Mouse (Mus musculus): Measurements from ENCODE around the gene Zfp69. TPM values are rescaled to one million over a fixed set of nuclear protein-coding genes. Genes with fewer than 3 reads are reported as not detected.

The Zfp69 gene
- total and polyA plus RNA-seq, 3 experiments = 2.0 to 4.3 TPM; not detected in 1

DNA sequence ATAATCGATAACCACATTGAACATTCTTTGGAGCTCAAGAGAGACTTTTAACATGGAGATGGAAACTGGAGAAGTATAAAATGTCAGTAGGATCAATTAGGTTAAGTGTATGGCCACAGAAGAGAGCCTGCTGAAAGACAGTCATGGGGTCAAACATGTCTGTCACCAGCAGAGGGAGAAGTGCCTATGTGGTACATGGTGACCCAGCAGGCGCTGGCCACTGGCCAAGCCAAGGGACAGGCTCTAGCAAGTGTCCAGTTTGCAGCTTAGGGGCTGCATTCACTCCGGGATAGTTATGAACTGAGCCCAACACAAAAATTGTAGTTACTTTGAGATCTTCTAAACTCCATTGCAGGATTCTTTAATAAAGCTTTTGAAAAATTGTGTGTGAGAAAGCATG, 22.8 kb downstream of the Zfp69 start:
- Histone ChIP-seq H3K9ac (ENCODE audit: control insufficient read depth, low read depth, low read length, poor library complexity, severe bottlenecking) (no peak overlapping the region), H3K36me3 (ENCODE audit: control insufficient read depth in 1 of 2, insufficient read depth in 2 of 2, low read length in 2 of 2) (no peaks in the 10 kb centered on the region), H3K27me3 (ENCODE audit: control insufficient read depth in 1 of 2, insufficient read depth in 2 of 2, low read length in 2 of 2) (no peaks in the 10 kb centered on the region), H3K4me3 (ENCODE audit: control insufficient read depth in 1 of 2, insufficient read depth in 1 of 2, low read depth in 2 of 2, low read length in 2 of 2) (no peak overlapping the region), H3K79me2 (ENCODE audit: control insufficient read depth, insufficient read depth, low read length, poor library complexity) (peaks cover 7% of the 10 kb centered on the region), H3K9me3 (replicated peaks; ENCODE audit: insufficient read depth, low read length) (no peaks in the 10 kb centered on the region), H3K27ac (ENCODE audit: control insufficient read depth, low read depth, low read length) (no peak overlapping the region), H3K4me1 (ENCODE audit: control insufficient read depth in 1 of 2, insufficient read depth in 2 of 2, low read length in 2 of 2) (no peaks in the 10 kb centered on the region; a peak in 1 of 4 replicates)
- no peak for DNase-seq (ENCODE audit: low read depth, low spot score)
- TF ChIP-seq MXI1 (IDR thresholded peaks at IDR 0.05; ENCODE audit: low read depth, low read length) (no peak), BHLHE40 (IDR thresholded peaks at IDR 0.05; ENCODE audit: borderline replicate concordance, low read depth, low read length) (no peak), SMC3 (IDR thresholded peaks at IDR 0.05; ENCODE audit: low read depth, low read length) (peak; percentile 28), CTCF (IDR thresholded peaks at IDR 0.05 in 2 of 3, conservative IDR thresholded peaks at IDR 0.05 in 1 of 3; ENCODE audit: control insufficient read depth in 1 of 3, insufficient read depth in 1 of 3, low read depth in 2 of 3, low read length in 3 of 3, poor library complexity in 1 of 3, severe bottlenecking in 1 of 3) (peak in 1 of 3 experiments; percentile 20; a peak in 1 of 6 replicates), CHD2 (IDR thresholded peaks at IDR 0.05; ENCODE audit: low read length) (no peak), JUND (IDR thresholded peaks at IDR 0.05; ENCODE audit: low read depth, low read length) (no peak), MAFK (IDR thresholded peaks at IDR 0.05; ENCODE audit: borderline replicate concordance, low read depth, low read length) (no peak), MYB (IDR thresholded peaks at IDR 0.05; ENCODE audit: low read depth, low read length) (no peak)

DNA sequence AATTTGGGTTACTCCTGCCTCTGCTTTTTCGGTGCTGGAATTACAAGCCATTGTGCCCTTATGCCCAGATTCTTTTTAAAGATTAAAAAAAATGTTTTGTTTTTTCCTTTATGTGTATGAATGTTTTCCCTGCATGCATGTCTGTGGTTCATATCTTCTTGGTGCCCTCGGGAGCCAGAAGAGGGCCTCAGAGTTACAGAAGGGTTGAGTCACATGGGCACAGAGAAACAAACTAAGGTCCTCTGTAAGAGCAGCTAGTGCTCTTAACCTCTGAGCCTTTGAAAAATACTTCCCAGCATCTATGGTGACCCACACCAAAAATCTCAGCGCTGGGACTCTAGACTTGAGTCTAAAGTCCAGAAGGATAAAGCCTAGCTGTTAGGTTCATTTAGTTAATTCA, 26.1 kb downstream of the Zfp69 start:
- Histone ChIP-seq H3K36me3 (ENCODE audit: control insufficient read depth in 1 of 2, insufficient read depth in 2 of 2, low read length in 2 of 2) (peaks cover 0 to 7% of the 10 kb centered on the region in 2 experiments; a peak in 2 of 4 replicates), H3K9ac (ENCODE audit: control insufficient read depth, low read depth, low read length, poor library complexity, severe bottlenecking) (peak overlapping the region; percentile 89), H3K27me3 (ENCODE audit: control insufficient read depth in 1 of 2, insufficient read depth in 2 of 2, low read length in 2 of 2) (no peaks in the 10 kb centered on the region), H3K9me3 (replicated peaks; ENCODE audit: insufficient read depth, low read length) (no peaks in the 10 kb centered on the region), H3K4me3 (ENCODE audit: control insufficient read depth in 1 of 2, insufficient read depth in 1 of 2, low read depth in 2 of 2, low read length in 2 of 2) (peak overlapping the region; percentile 55 to 94), H3K79me2 (ENCODE audit: control insufficient read depth, insufficient read depth, low read length, poor library complexity) (peaks cover 14% of the 10 kb centered on the region), H3K27ac (ENCODE audit: control insufficient read depth, low read depth, low read length) (peak overlapping the region; percentile 90), H3K4me1 (ENCODE audit: control insufficient read depth in 1 of 2, insufficient read depth in 2 of 2, low read length in 2 of 2) (no peaks in the 10 kb centered on the region; a peak in 1 of 4 replicates)
- DNase-seq (ENCODE audit: low read depth, low spot score) = peak; percentile 80
- TF ChIP-seq MYC (IDR thresholded peaks at IDR 0.05; ENCODE audit: low read depth, low read length) = no peak
- TF ChIP-seq ZMIZ1 (IDR thresholded peaks at IDR 0.05; ENCODE audit: low read depth, low read length) = no peak
- TF ChIP-seq SMC3 (IDR thresholded peaks at IDR 0.05; ENCODE audit: low read depth, low read length) = peak; percentile 62
- TF ChIP-seq MAX (IDR thresholded peaks at IDR 0.05; ENCODE audit: low read length) = peak; percentile 66; the same call in 1 of the 2 replicates
- peak; percentile 47 for TF ChIP-seq RAD21 (IDR thresholded peaks at IDR 0.05; ENCODE audit: low read depth, low read length)
- TF ChIP-seq ZC3H11A (IDR thresholded peaks at IDR 0.05; ENCODE audit: low read depth, low read length) = peak; percentile 36; the same call in 1 of the 2 replicates
- no peak for TF ChIP-seq GATA1 (IDR thresholded peaks at IDR 0.05; ENCODE audit: low read depth, low read length)
- TF ChIP-seq NELFE (IDR thresholded peaks at IDR 0.05; ENCODE audit: low read depth, low read length) = no peak
- TF ChIP-seq NRF1 (IDR thresholded peaks at IDR 0.05; ENCODE audit: insufficient read depth, low read depth, low read length, poor library complexity, severe bottlenecking) = no peak
- TF ChIP-seq MAFK (IDR thresholded peaks at IDR 0.05; ENCODE audit: borderline replicate concordance, low read depth, low read length) = no peak
- TF ChIP-seq USF2 (IDR thresholded peaks at IDR 0.05; ENCODE audit: borderline replicate concordance in 1 of 2, insufficient read depth in 1 of 2, low read depth in 1 of 2, low read length in 2 of 2) = peak in 1 of 2 experiments; percentile 63; a peak in 1 of 4 replicates
- no peak for TF ChIP-seq E2F4 (IDR thresholded peaks at IDR 0.05; ENCODE audit: borderline replicate concordance, low read depth, low read length)
- TF ChIP-seq CTCF (IDR thresholded peaks at IDR 0.05 in 2 of 3, conservative IDR thresholded peaks at IDR 0.05 in 1 of 3; ENCODE audit: control insufficient read depth in 1 of 3, insufficient read depth in 1 of 3, low read depth in 2 of 3, low read length in 3 of 3, poor library complexity in 1 of 3, severe bottlenecking in 1 of 3) = peak in 2 of 3 experiments; percentile 36 to 58; a peak in 3 of 6 replicates
- TF ChIP-seq MYB (IDR thresholded peaks at IDR 0.05; ENCODE audit: low read depth, low read length) = no peak
- no peak for TF ChIP-seq CHD2 (IDR thresholded peaks at IDR 0.05; ENCODE audit: low read length)
- TF ChIP-seq BHLHE40 (IDR thresholded peaks at IDR 0.05; ENCODE audit: borderline replicate concordance, low read depth, low read length) = no peak
- no peak for TF ChIP-seq ELF1 (IDR thresholded peaks at IDR 0.05; ENCODE audit: low read depth, low read length)
- no peak for TF ChIP-seq TBP (IDR thresholded peaks at IDR 0.05; ENCODE audit: low read depth, low read length)
- no peak for TF ChIP-seq HCFC1 (IDR thresholded peaks at IDR 0.05; ENCODE audit: low read depth, low read length)
- no peak for TF ChIP-seq POLR2AphosphoS5 (IDR thresholded peaks at IDR 0.05; ENCODE audit: borderline replicate concordance, low read depth, low read length)
- no peak for TF ChIP-seq EP300 (IDR thresholded peaks at IDR 0.05; ENCODE audit: low read depth in 1 of 2, low read length in 2 of 2)
- no peak for TF ChIP-seq ETS1 (IDR thresholded peaks at IDR 0.05; ENCODE audit: low read depth, low read length)
- no peak for TF ChIP-seq MEF2A (IDR thresholded peaks at IDR 0.05; ENCODE audit: extremely low read depth, insufficient replicate concordance, low read depth, low read length, poor library complexity, severe bottlenecking)
- TF ChIP-seq POLR2AphosphoS2 (IDR thresholded peaks at IDR 0.05; ENCODE audit: low read length) = no peak
- TF ChIP-seq CHD1 (IDR thresholded peaks at IDR 0.05; ENCODE audit: low read depth, low read length) = no peak
- TF ChIP-seq MAZ (IDR thresholded peaks at IDR 0.05; ENCODE audit: low read depth, low read length) = no peak; the same call in 1 of the 2 replicates
- no peak for TF ChIP-seq GABPA (IDR thresholded peaks at IDR 0.05; ENCODE audit: low read depth, low read length)

Data from MEL (cell line).